Mouse (Mus musculus): ENCODE results near the gene Rps29. TPM values are rescaled to one million over a fixed set of nuclear protein-coding genes. Genes with fewer than 3 reads are reported as not detected.
"Not testable (repeated sequence)": the region's sequence is repeated elsewhere in the genome, so short reads cannot be mapped to it uniquely, and the experiment has no call there.

Gene Rps29
- polyA plus RNA-seq, 1 experiment from 2014 or later = 1,119 TPM

GRCm38 (mm10) chr12:69171307-69171706, 12.3 kb upstream of the Rps29 start:
- Histone ChIP-seq H3K4me2 (no peak overlapping the region), H3K4me3 (replicated peaks) (no peak overlapping the region), H3K9ac (replicated peaks) (no peak overlapping the region), H3K27ac (replicated peaks) (no peak overlapping the region), H3K27me3 (replicated peaks) (no peaks in the 10 kb centered on the region), H3K9me3 (replicated peaks) (no peaks in the 10 kb centered on the region), H3K36me3 (no peaks in the 10 kb centered on the region), H3K4me1 (peaks cover 11% of the 10 kb centered on the region)
- WGBS = 94% methylated on average over 2 of the region's 2 CpGs
- no peak for ATAC-seq (ENCODE audit: low FRiP score)

DNA sequence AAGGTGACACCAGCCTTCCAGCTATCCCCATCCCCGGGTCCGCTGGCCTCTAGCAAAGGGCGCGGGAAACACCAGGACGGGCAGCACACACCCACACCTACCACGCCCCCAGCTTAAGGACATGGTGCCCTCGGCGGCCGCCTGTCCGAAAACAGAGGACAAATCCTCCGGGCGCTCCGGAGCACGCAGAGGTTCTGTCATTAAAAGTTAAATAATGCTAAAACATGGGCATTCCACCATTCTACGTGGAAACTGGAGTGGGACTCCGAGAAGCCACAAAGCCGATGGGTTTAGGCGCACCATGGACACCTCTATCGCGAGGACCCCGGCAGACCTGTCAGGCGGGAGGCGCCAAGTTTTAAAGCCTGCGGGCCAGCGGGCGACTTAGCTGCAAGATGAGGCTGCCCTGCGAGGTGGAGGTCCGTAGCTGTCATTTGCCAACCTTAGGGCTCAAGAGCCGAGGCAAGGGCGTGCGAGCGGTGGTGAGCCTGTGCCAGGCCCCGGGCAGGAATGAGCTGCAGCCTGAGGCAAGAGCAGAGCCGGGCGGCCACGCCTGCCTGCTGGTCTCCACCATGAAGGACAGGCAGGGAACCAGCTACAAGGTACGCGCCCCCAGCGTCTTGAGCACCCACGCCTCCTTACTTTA, 9.6 kb upstream of the Rps29 start, which contains the start of gene Lrr1:
TSS of gene Lrr1 (plus strand) at position 354 of the 646 bp plus-strand sequence.
- 0% methylated on average over 40 of the region's 40 CpGs for WGBS
- ATAC-seq (ENCODE audit: low FRiP score) = peak; percentile 94
- Histone ChIP-seq H3K9me3 (replicated peaks) (no peaks in the 10 kb centered on the region), H3K9ac (replicated peaks) (peak within 1 kb of the TSS; percentile 75), H3K4me1 (peaks cover 11% of the 10 kb centered on the region), H3K4me2 (peak within 1 kb of the TSS; percentile 94), H3K4me3 (replicated peaks) (peak within 1 kb of the TSS; percentile 76), H3K36me3 (no peaks in the 10 kb centered on the region), H3K27ac (replicated peaks) (peak within 1 kb of the TSS; percentile 81), H3K27me3 (replicated peaks) (no peaks in the 10 kb centered on the region)

- H3K27me3 ChIP-seq (replicated peaks) = no peaks in the 10 kb centered on the region
- 8% methylated on average over 18 of the region's 18 CpGs for WGBS
- H3K27ac ChIP-seq (replicated peaks) = peak overlapping the region; percentile 81
- no peaks in the 10 kb centered on the region for H3K9me3 ChIP-seq (replicated peaks)
- ATAC-seq (ENCODE audit: low FRiP score) = peak; percentile 78
- H3K4me2 ChIP-seq = peak overlapping the region; percentile 94
- peak overlapping the region; percentile 75 for H3K9ac ChIP-seq (replicated peaks)
- no peaks in the 10 kb centered on the region for H3K36me3 ChIP-seq
- peaks cover 11% of the 10 kb centered on the region for H3K4me1 ChIP-seq
- peak overlapping the region; percentile 76 for H3K4me3 ChIP-seq (replicated peaks)
Measured at GRCm38 (mm10) chr12:69167656-69168460, 8.9 kb upstream of the Rps29 start.

- ATAC-seq (ENCODE audit: low FRiP score); H3K4me2 ChIP-seq; H3K9me3 ChIP-seq (replicated peaks); H3K9ac ChIP-seq (replicated peaks); H3K36me3 ChIP-seq; H3K4me3 ChIP-seq (replicated peaks); H3K27ac ChIP-seq (replicated peaks); H3K27me3 ChIP-seq (replicated peaks): not testable (repeated sequence)
- 77% methylated on average over 8 of the region's 8 CpGs for WGBS
- peaks cover 11% of the 10 kb centered on the region for H3K4me1 ChIP-seq
Measured at GRCm38 (mm10) chr12:69166861-69167581, 8.0 kb upstream of the Rps29 start.

GRCm38 (mm10) chr12:69164904-69165303, 5.9 kb upstream of the Rps29 start:
- H3K9ac ChIP-seq (replicated peaks) = no peak overlapping the region
- no peak overlapping the region for H3K4me2 ChIP-seq
- H3K36me3 ChIP-seq = no peaks in the 10 kb centered on the region
- ATAC-seq (ENCODE audit: low FRiP score) = no peak
- H3K4me3 ChIP-seq (replicated peaks) = no peak overlapping the region
- H3K27me3 ChIP-seq (replicated peaks) = no peaks in the 10 kb centered on the region
- no peaks in the 10 kb centered on the region for H3K9me3 ChIP-seq (replicated peaks)
- H3K27ac ChIP-seq (replicated peaks) = no peak overlapping the region
- WGBS = 70% methylated on average over 3 of the region's 3 CpGs
- H3K4me1 ChIP-seq = peaks cover 11% of the 10 kb centered on the region

DNA sequence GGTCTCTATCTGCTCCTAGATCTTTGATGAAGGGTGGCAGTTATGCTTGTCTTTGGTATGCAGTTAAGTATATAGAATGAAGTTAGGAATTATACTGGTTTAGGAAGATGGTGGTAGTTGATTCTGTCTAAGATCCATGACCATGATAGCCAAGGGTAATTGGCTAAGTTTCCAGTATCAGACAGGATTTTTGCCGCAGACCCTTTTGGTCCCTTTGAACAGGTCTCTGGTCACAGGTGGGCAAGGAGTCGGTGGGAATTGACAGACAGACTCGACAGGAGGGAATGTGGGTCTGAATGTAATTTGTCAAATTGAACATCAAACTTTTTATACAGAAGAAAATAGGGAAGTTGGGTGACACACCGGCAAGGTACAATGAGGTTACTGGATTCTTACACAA, 4.6 kb upstream of the Rps29 start:
- WGBS = 90% methylated on average over 4 of the region's 4 CpGs
- H3K4me1 ChIP-seq; H3K27ac ChIP-seq (replicated peaks); H3K36me3 ChIP-seq; H3K27me3 ChIP-seq (replicated peaks); H3K9me3 ChIP-seq (replicated peaks); H3K4me3 ChIP-seq (replicated peaks); H3K9ac ChIP-seq (replicated peaks); ATAC-seq (ENCODE audit: low FRiP score); H3K4me2 ChIP-seq: not testable (repeated sequence)

DNA sequence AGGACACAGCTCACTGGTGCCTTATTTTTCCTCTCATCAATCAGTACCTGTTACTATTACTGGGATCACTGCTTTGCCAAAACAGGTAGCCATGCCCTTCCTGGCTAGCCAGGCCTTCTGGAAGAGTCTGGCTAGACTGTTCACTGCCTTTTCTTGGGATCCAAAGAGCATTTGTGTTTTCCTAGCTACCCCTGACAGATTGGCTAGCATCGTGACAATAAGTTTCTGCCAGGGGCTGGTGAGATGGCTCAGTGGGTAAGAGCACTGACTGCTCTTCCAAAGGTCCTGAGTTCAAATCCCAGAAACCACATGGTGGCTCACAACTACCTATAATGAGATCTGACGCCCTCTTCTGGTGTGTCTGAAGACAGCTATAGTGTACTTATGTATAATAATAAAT, 1.7 kb upstream of the Rps29 start:
- H3K27me3 ChIP-seq (replicated peaks); H3K27ac ChIP-seq (replicated peaks); H3K4me3 ChIP-seq (replicated peaks); H3K4me2 ChIP-seq; H3K9me3 ChIP-seq (replicated peaks); ATAC-seq (ENCODE audit: low FRiP score); H3K9ac ChIP-seq (replicated peaks): not testable (repeated sequence)
- WGBS = 71% methylated on average over 2 of the region's 2 CpGs
- H3K36me3 ChIP-seq = peaks cover 16% of the 10 kb centered on the region
- H3K4me1 ChIP-seq = peaks cover 13% of the 10 kb centered on the region

- no peaks in the 10 kb centered on the region for H3K9me3 ChIP-seq (replicated peaks)
- 0 out of 2 replicates have a peak overlapping the region, but pooled peaks have one; percentile 58 for H3K27ac ChIP-seq (replicated peaks)
- peaks cover 16% of the 10 kb centered on the region for H3K36me3 ChIP-seq
- 4% methylated on average over 9 of the region's 9 CpGs for WGBS
- ATAC-seq (ENCODE audit: low FRiP score) = peak; percentile 9; the same call in 1 of the 2 replicates
- H3K4me1 ChIP-seq = peaks cover 13% of the 10 kb centered on the region
- H3K9ac ChIP-seq (replicated peaks) = no peak overlapping the region
- H3K4me2 ChIP-seq = peak overlapping the region; percentile 39
- peak overlapping the region; percentile 69; the same call in 1 of the 2 replicates for H3K4me3 ChIP-seq (replicated peaks)
- H3K27me3 ChIP-seq (replicated peaks) = no peaks in the 10 kb centered on the region
Measured at GRCm38 (mm10) chr12:69159578-69159940, 573 bp upstream of the Rps29 start.

DNA sequence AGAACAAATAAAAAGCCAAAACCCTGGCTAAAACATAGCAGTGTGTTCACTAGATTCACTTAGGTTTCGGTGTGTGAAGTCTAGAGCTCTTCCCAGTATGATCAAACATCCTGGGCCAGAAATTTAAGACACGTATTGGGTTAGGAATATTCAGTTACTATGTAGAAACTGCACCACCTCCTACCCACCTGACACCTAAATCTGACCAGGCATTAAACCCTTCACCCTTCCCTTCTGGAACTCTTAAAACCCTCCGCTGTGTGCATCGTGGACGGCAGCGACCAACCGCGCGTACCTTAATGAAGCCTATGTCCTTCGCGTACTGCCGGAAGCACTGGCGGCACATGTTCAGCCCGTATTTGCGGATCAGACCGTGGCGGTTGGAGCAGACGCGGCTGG, 621 bp downstream of the Rps29 start:
- Histone ChIP-seq H3K9me3 (replicated peaks) (no peaks in the 10 kb centered on the region), H3K36me3 (peaks cover 16% of the 10 kb centered on the region), H3K4me1 (peaks cover 13% of the 10 kb centered on the region), H3K4me3 (replicated peaks) (peak overlapping the region; percentile 69), H3K27ac (replicated peaks) (peak overlapping the region; percentile 94), H3K27me3 (replicated peaks) (no peaks in the 10 kb centered on the region), H3K9ac (replicated peaks) (peak overlapping the region; percentile 83), H3K4me2 (peak overlapping the region; percentile 65)
- under 1% methylated on average over 19 of the region's 19 CpGs for WGBS
- no peak for ATAC-seq (ENCODE audit: low FRiP score)

- 96% methylated on average over 2 of the region's 2 CpGs for WGBS
- H3K4me2 ChIP-seq = peak overlapping the region; percentile 65; the same call in 1 of the 2 replicates
- H3K27me3 ChIP-seq (replicated peaks) = no peaks in the 10 kb centered on the region
Measured at GRCm38 (mm10) chr12:69157107-69157506, 1.9 kb downstream of the Rps29 start.

DNA sequence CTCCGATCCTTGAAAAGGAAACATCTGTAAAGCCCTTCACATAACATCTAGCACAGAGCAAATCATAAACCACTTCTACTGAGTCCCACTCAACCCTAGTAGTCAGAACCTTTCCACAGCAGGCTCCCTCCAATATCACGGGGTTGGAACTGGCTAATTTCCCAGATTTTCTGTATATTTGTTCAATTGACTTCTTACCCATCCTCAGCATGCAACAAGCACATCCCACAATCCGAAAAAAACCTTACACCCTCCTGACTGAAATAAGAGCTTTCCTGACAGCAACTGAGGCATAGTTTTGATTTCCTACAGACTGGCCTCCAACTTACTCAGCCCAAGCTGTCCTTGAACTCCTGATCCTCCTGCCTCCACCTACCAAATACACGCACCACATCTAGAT, 2.5 kb downstream of the Rps29 start:
- Histone ChIP-seq H3K9me3 (replicated peaks) (no peaks in the 10 kb centered on the region), H3K36me3 (peaks cover 16% of the 10 kb centered on the region), H3K9ac (replicated peaks) (no peak overlapping the region), H3K4me1 (peaks cover 13% of the 10 kb centered on the region), H3K27me3 (replicated peaks) (no peaks in the 10 kb centered on the region), H3K27ac (replicated peaks) (no peak overlapping the region), H3K4me2 (no peak overlapping the region), H3K4me3 (replicated peaks) (no peak overlapping the region)
- ATAC-seq (ENCODE audit: low FRiP score) = no peak
- WGBS = 87% methylated on average over 4 of the region's 4 CpGs

More at GRCm38 (mm10) chr12:69157107-69157506, 1.9 kb downstream of the Rps29 start:
- no peak for ATAC-seq (ENCODE audit: low FRiP score)
- Histone ChIP-seq H3K4me1 (peaks cover 13% of the 10 kb centered on the region), H3K36me3 (peaks cover 16% of the 10 kb centered on the region), H3K9ac (replicated peaks) (no peak overlapping the region), H3K27ac (replicated peaks) (no peak overlapping the region), H3K9me3 (replicated peaks) (no peaks in the 10 kb centered on the region), H3K4me3 (replicated peaks) (no peak overlapping the region)
